Mouse (Mus musculus) cortical plate, adult 2 months (tissue): ENCODE measurements at regions not wholly inside any gene's neighbourhood (a gene's known extent, or its start where the extent isn't known, plus 50 kb on each side); places are given as distances from the start of the nearest gene placed in this dataset.

Experiments
- H3K27ac ChIP-seq: fragments of 200-500 bp; 2 replicates; pipeline ENCODE4 v1.5.1; 2012; ENCODE audit warnings: low read length, control low read depth, inconsistent platforms; ENCODE audit not compliant: insufficient read depth
- H3K4me1 ChIP-seq: fragments of 200-500 bp; 2 replicates; pipeline ENCODE4 v1.6.1; 2011; ENCODE audit warnings: low read length; ENCODE audit not compliant: control insufficient read depth, insufficient read depth
- H3K4me3 ChIP-seq: fragments of 200-500 bp; 2 replicates; pipeline ENCODE4 v1.5.1; 2011; ENCODE audit warnings: mild to moderate bottlenecking, low read length, control low read depth; ENCODE audit not compliant: insufficient read depth
- CTCF ChIP-seq: fragments of 200-500 bp; IDR thresholded peaks from 2 replicates; pipeline ENCODE4 v1.5.1; 2011; ENCODE audit warnings: mild to moderate bottlenecking, control low read depth, low read length; ENCODE audit not compliant: insufficient read depth; ENCODE audit errors: extremely low read depth
- POLR2A ChIP-seq: fragments of 200-500 bp; IDR thresholded peaks from 2 replicates; pipeline ENCODE4 v1.6.1; 2011; ENCODE audit warnings: mild to moderate bottlenecking, low read length, control low read depth; ENCODE audit not compliant: insufficient read depth; ENCODE audit errors: extremely low read depth

DNA sequence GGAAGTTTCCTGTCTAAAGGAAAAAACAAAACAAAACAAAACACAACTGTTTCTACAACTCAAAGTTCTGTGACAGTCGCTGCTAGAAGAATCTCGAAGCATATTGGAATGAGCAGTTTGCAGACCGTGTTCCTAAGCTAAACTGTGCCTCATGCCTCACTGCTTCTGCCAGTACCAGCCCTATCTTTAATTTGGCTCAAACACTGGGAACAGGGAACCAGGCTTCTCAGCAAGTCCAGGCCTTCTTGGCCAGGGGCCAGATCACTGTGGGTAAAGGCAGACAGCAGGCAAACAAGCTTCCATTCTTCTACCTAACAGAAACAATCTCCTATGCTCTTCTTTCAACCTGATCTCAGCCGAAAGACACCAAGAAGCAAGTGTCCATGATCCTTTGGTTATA is 56.5 kb downstream of the Tmsb4x start:
- TF ChIP-seq POLR2A (no peak), CTCF (no peak)
- Histone ChIP-seq H3K4me1 (no peaks in the 10 kb centered on the region; the same call in 1 of the 2 replicates), H3K4me3 (no peak overlapping the region), H3K27ac (no peak overlapping the region)

DNA sequence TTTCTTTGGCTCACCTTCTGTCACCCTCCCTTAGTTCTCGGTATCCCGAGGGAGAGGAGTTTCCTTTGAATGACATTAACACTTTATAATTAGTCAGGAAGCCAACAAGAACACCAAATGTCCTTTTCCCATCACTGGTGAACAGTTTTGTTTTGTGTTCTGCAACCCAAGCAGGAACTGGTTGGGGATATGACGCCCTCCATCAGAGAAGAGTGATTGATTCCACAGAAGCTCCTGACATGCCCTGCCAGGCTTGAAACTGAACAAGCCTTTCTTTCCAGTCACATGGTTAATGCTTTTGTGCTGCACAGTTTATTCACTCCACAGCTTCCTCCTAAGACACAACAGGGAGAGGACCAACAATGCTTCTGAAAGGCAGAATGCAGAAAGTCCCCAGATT is 57.8 kb downstream of the Tmsb4x start:
- TF ChIP-seq POLR2A: no peak
- TF ChIP-seq CTCF: no peak
- H3K27ac ChIP-seq: peak overlapping the region; percentile 50; the same call in 1 of the 2 replicates
- H3K4me3 ChIP-seq: no peak overlapping the region
- peaks cover 4% of the 10 kb centered on the region; the same call in 1 of the 2 replicates for H3K4me1 ChIP-seq

DNA sequence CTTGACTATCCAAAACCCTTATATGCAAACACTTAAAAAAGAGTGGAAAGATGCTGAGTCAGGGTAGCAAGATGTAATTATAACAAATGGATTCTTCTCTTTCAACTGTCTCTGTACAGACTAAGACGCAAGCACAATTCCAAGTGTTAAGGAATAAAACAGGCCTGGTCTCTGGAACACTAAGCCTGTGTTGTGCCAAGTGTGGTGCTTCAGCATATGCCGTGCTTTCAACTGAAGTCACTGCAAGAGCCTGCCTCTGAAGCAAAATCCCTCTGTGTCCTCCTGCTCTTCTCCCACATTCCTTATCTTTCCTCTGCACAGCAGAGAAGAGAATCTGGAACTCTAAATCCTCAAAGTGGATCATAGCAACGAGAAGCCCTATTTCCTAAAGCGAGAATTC is 59.7 kb downstream of the Tmsb4x start:
- TF ChIP-seq POLR2A: no peak
- no peak for TF ChIP-seq CTCF
- H3K27ac ChIP-seq: no peak overlapping the region

DNA sequence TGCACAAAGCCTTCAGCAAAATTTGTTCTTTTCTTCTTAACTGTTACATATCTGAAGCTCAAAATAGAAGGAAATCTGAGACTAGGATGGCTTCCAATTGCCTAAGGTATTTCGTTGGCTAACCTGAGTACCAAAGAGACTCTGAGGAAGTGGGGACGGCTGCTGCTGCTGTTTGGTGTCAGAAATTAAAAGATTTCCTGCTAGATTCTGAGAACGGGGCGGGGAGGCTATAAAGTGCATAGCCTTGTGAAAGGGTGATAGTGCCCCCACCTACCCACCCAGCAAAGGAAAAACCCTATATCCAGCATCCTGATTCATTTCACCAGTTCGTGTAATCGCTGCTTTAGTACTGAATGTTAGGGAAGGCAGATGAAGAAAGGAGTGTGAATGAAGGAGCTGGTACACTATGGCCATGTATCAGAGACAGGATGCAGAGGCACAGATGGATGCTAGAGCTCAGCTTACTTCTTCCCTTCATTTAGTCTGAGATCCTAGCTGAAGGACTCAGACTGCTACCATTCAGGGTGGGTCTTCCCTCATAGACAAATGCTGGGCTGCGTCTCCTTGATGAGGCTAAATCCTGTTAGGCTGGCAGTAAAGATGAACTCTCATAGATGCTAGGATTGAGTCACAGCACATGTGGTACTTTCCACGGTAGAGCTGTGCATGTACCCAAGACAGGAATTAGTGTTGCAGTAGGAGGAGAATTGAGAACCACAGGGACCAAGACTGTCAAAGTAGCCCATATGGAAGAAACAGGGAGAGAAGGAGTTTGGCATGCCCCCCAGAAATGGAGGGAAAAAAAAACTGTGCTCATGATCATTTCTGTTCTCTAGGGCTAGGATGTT is 62.4 kb downstream of the Tmsb4x start:
- peaks cover 4% of the 10 kb centered on the region; the same call in 1 of the 2 replicates for H3K4me1 ChIP-seq
- TF ChIP-seq POLR2A (no peak), CTCF (no peak)
- no peak overlapping the region for H3K4me3 ChIP-seq
- peak overlapping the region; percentile 74 for H3K27ac ChIP-seq

More for the DNA sequence above, 59.7 kb downstream of the Tmsb4x start:
- Histone ChIP-seq H3K4me3 (no peak overlapping the region), H3K4me1 (peaks cover 4% of the 10 kb centered on the region; the same call in 1 of the 2 replicates)

DNA sequence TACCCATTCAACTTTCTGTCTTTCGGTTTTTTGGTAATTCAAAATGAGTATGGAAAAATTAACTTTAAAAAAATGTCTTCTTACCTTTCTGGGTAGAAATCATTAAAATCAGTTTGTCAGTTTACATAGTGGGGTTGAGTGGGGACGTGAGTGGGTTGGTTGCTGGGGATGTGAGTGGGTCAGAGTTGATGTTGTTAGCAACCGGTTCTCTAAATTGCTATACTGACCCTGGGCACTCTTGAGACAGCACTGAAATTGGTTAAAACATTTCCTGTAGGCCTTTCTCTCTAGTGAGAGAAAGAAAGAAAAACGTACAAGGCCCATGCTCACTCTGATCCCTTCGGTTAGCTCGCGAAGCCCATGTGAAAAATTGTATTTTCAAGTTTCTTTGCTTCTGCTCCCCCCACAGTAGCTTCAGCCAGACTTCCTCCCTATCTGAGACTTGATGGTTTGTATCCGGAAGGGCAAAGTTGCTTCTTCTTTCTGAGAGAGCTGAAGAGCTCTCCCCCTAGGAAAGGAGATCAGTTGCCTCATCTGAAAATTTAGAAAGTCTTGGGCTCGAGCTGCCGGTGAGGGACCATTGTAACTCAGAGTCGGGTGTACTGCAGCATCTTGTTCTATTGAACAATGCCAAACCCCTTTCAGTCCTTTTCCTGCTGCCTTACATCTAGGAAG is 63.5 kb downstream of the Tmsb4x start:
- H3K4me3 ChIP-seq: no peak overlapping the region
- peak overlapping the region; percentile 15; the same call in 1 of the 2 replicates for H3K27ac ChIP-seq
- TF ChIP-seq CTCF (no peak), POLR2A (no peak)
- H3K4me1 ChIP-seq: peaks cover 4% of the 10 kb centered on the region; the same call in 1 of the 2 replicates

DNA sequence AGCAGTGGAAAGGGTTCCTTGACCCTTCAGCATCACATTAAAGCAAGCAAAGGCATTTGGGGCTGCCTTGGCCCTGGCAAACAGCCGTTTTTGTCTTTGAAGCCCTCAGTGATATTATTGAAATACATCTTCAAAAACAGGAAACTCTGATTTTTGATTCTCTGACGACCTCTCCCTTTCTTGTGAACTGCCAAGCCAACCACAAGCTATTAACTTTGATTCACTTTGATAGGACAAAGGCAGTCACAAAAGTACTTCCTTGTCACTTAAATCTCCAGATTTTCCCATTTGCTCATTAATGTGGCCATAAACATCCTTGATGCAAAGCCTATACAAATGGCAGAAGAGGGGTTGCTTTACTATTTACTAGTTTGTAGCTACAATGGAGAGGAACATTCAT is 70.0 kb downstream of the Tmsb4x start:
- no peaks in the 10 kb centered on the region for H3K4me1 ChIP-seq
- TF ChIP-seq POLR2A (no peak), CTCF (no peak)
- H3K27ac ChIP-seq: no peak overlapping the region
- H3K4me3 ChIP-seq: no peak overlapping the region

DNA sequence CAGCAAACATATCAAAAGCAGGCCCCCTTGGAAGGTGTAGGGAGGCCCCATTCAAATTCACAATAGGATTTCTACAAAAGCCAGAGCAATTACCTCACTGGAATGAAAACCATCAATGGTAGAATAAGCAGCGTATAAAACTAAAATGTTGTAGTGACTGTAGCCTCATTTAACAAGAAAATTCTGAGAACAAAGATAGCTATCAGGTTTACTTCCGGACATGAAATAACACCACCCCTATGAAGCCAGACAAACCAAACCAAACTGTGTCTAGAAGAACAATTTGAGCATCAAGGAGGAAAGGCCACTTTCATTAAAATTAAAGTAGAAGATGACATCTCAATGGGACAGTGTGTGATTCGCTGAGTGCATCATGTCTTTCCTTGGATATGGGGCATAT is 74.9 kb downstream of the Tmsb4x start:
- TF ChIP-seq POLR2A (no peak), CTCF (no peak)
- Histone ChIP-seq H3K4me1 (no peaks in the 10 kb centered on the region), H3K27ac (no peak overlapping the region), H3K4me3 (no peak overlapping the region)

DNA sequence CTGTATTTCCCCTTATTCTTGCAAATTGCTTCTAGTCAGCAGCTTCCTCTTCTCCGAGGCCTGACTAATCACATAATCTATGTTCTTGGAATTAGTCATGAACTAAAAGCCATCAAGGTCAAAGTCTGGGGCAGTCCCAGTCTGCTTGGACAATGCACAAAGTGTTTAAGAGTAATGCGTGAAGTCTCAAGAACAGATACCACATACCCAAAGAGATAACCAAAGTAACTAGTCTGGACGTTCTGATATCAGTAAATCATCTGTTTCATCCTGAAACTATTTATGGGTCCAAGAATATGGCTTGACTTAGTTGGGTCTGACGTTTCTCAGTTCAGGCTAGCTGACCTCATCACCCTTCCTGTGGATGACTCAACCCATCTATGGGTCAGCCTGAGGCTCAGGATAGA is 76.1 kb downstream of the Tmsb4x start:
- H3K4me1 ChIP-seq: no peaks in the 10 kb centered on the region
- H3K4me3 ChIP-seq: no peak overlapping the region
- no peak overlapping the region; the same call in 1 of the 2 replicates for H3K27ac ChIP-seq
- no peak for TF ChIP-seq CTCF
- no peak for TF ChIP-seq POLR2A

DNA sequence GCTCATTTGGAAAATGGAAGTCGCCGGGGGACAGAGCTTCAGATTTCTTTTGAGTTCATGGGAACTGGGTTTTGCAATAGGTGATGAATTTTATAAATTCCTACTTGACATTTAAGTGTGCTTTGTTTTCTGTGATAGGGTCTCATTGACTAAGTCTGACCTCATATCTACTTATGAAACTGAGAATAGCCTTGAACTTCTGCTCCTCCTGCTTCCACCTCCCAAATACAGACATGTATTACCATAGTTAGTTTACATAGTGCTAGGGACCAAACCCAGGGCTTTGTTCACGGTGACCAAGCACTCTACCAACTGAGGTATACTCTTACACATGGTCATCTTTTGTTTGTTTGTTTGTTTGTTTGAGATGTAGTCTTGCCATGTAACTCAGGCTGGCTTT is 77.8 kb downstream of the Tmsb4x start:
- no peak for TF ChIP-seq CTCF
- no peak for TF ChIP-seq POLR2A
- no peaks in the 10 kb centered on the region for H3K4me1 ChIP-seq
- H3K27ac ChIP-seq: no peak overlapping the region
- H3K4me3 ChIP-seq: no peak overlapping the region
